Mouse (Mus musculus): ENCODE data around the gene Skida1.

GRCm38 (mm10) chr2:18046186-18046585 is 2.7 kb downstream of the Skida1 start:
- TF ChIP-seq POLR2A (IDR thresholded peaks at IDR 0.05; ENCODE audit: borderline replicate concordance, extremely low read depth, insufficient read depth, insufficient read length, poor library complexity, severe bottlenecking) (no peak), CTCF (IDR thresholded peaks at IDR 0.05; ENCODE audit: borderline replicate concordance, extremely low read depth, insufficient read depth, insufficient read length) (no peak)
